Mouse (Mus musculus): Measurements from ENCODE around the gene Fabp2. TPM values are rescaled to one million over a fixed set of nuclear protein-coding genes. Genes with fewer than 3 reads are reported as not detected.

Gene Fabp2
- polyA plus RNA-seq, 1 experiment, result 0.18 TPM

- H3K4me3 ChIP-seq (ENCODE audit: control insufficient read depth, insufficient read depth, low read length), result no peak overlapping the region
- H3K27ac ChIP-seq (ENCODE audit: control insufficient read depth, insufficient read depth, low read length), result no peak overlapping the region
- 100% methylated on average over 1 of the region's 1 CpGs for WGBS
- TF ChIP-seq POLR2A (IDR thresholded peaks at IDR 0.05; ENCODE audit: control insufficient read depth, extremely low read depth, insufficient read depth, low read length, poor library complexity) (no peak), CTCF (IDR thresholded peaks at IDR 0.05; ENCODE audit: borderline replicate concordance, control insufficient read depth, extremely low read depth, insufficient read depth, low read length, poor library complexity) (no peak)
- DNase-seq, result no peak
- no peaks in the 10 kb centered on the region for H3K36me3 ChIP-seq (ENCODE audit: control insufficient read depth, insufficient read depth, low read length)
- H3K27me3 ChIP-seq (ENCODE audit: control insufficient read depth, insufficient read depth, low read length), result no peaks in the 10 kb centered on the region
- no peaks in the 10 kb centered on the region for H3K4me1 ChIP-seq (replicated peaks; ENCODE audit: control insufficient read depth, insufficient read depth, low read length)
These were observed 26.6 kb upstream of the Fabp2 start for GRCm38 (mm10) chr3:122868270-122868669.

- 84% methylated on average over 1 of the region's 1 CpGs for WGBS
- Histone ChIP-seq H3K4me3 (ENCODE audit: control insufficient read depth, insufficient read depth, low read length) (no peak overlapping the region), H3K27me3 (ENCODE audit: control insufficient read depth, insufficient read depth, low read length) (no peaks in the 10 kb centered on the region), H3K36me3 (ENCODE audit: control insufficient read depth, insufficient read depth, low read length) (no peaks in the 10 kb centered on the region), H3K27ac (ENCODE audit: control insufficient read depth, insufficient read depth, low read length) (no peak overlapping the region), H3K4me1 (replicated peaks; ENCODE audit: control insufficient read depth, insufficient read depth, low read length) (no peaks in the 10 kb centered on the region)
- no peak for DNase-seq
- TF ChIP-seq CTCF (IDR thresholded peaks at IDR 0.05; ENCODE audit: borderline replicate concordance, control insufficient read depth, extremely low read depth, insufficient read depth, low read length, poor library complexity) (no peak), POLR2A (IDR thresholded peaks at IDR 0.05; ENCODE audit: control insufficient read depth, extremely low read depth, insufficient read depth, low read length, poor library complexity) (no peak)
These were observed 23.3 kb upstream of the Fabp2 start for GRCm38 (mm10) chr3:122871596-122871995.

GRCm38 (mm10) chr3:122876870-122877269 is 18.0 kb upstream of the Fabp2 start:
- no peaks in the 10 kb centered on the region for H3K27me3 ChIP-seq (ENCODE audit: control insufficient read depth, insufficient read depth, low read length)
- no peak overlapping the region for H3K27ac ChIP-seq (ENCODE audit: control insufficient read depth, insufficient read depth, low read length)
- TF ChIP-seq POLR2A (IDR thresholded peaks at IDR 0.05; ENCODE audit: control insufficient read depth, extremely low read depth, insufficient read depth, low read length, poor library complexity), result no peak
- TF ChIP-seq CTCF (IDR thresholded peaks at IDR 0.05; ENCODE audit: borderline replicate concordance, control insufficient read depth, extremely low read depth, insufficient read depth, low read length, poor library complexity), result no peak
- 92% methylated on average over 2 of the region's 2 CpGs for WGBS
- no peak overlapping the region for H3K4me3 ChIP-seq (ENCODE audit: control insufficient read depth, insufficient read depth, low read length)
- DNase-seq, result no peak
- H3K4me1 ChIP-seq (replicated peaks; ENCODE audit: control insufficient read depth, insufficient read depth, low read length), result no peaks in the 10 kb centered on the region
- H3K36me3 ChIP-seq (ENCODE audit: control insufficient read depth, insufficient read depth, low read length), result no peaks in the 10 kb centered on the region

- Histone ChIP-seq H3K27me3 (ENCODE audit: control insufficient read depth, insufficient read depth, low read length) (no peaks in the 10 kb centered on the region), H3K4me1 (replicated peaks; ENCODE audit: control insufficient read depth, insufficient read depth, low read length) (no peaks in the 10 kb centered on the region), H3K36me3 (ENCODE audit: control insufficient read depth, insufficient read depth, low read length) (no peaks in the 10 kb centered on the region), H3K27ac (ENCODE audit: control insufficient read depth, insufficient read depth, low read length) (no peak overlapping the region), H3K4me3 (ENCODE audit: control insufficient read depth, insufficient read depth, low read length) (no peak overlapping the region)
- 97% methylated on average over 3 of the region's 3 CpGs for WGBS
- TF ChIP-seq CTCF (IDR thresholded peaks at IDR 0.05; ENCODE audit: borderline replicate concordance, control insufficient read depth, extremely low read depth, insufficient read depth, low read length, poor library complexity), result no peak
- DNase-seq, result no peak
These were observed 17.3 kb upstream of the Fabp2 start for GRCm38 (mm10) chr3:122877543-122877942.

- Histone ChIP-seq H3K27ac (ENCODE audit: control insufficient read depth, insufficient read depth, low read length) (no peak overlapping the region), H3K27me3 (ENCODE audit: control insufficient read depth, insufficient read depth, low read length) (no peaks in the 10 kb centered on the region), H3K4me3 (ENCODE audit: control insufficient read depth, insufficient read depth, low read length) (no peak overlapping the region), H3K4me1 (replicated peaks; ENCODE audit: control insufficient read depth, insufficient read depth, low read length) (no peaks in the 10 kb centered on the region), H3K36me3 (ENCODE audit: control insufficient read depth, insufficient read depth, low read length) (no peaks in the 10 kb centered on the region)
- DNase-seq, result no peak
- WGBS, result 93% methylated on average over 8 of the region's 8 CpGs
- no peak for TF ChIP-seq CTCF (IDR thresholded peaks at IDR 0.05; ENCODE audit: borderline replicate concordance, control insufficient read depth, extremely low read depth, insufficient read depth, low read length, poor library complexity)
- TF ChIP-seq POLR2A (IDR thresholded peaks at IDR 0.05; ENCODE audit: control insufficient read depth, extremely low read depth, insufficient read depth, low read length, poor library complexity), result no peak
These were observed 16.1 kb upstream of the Fabp2 start for GRCm38 (mm10) chr3:122878705-122879315.

GRCm38 (mm10) chr3:122887505-122888301 is 7.2 kb upstream of the Fabp2 start:
- DNase-seq, result no peak
- TF ChIP-seq CTCF (IDR thresholded peaks at IDR 0.05; ENCODE audit: borderline replicate concordance, control insufficient read depth, extremely low read depth, insufficient read depth, low read length, poor library complexity), result no peak
- no peak for TF ChIP-seq POLR2A (IDR thresholded peaks at IDR 0.05; ENCODE audit: control insufficient read depth, extremely low read depth, insufficient read depth, low read length, poor library complexity)
- H3K27me3 ChIP-seq (ENCODE audit: control insufficient read depth, insufficient read depth, low read length), result no peaks in the 10 kb centered on the region
- WGBS, result 91% methylated on average over 4 of the region's 4 CpGs
- H3K36me3 ChIP-seq (ENCODE audit: control insufficient read depth, insufficient read depth, low read length), result no peaks in the 10 kb centered on the region
- H3K4me3 ChIP-seq (ENCODE audit: control insufficient read depth, insufficient read depth, low read length), result no peak overlapping the region
- H3K4me1 ChIP-seq (replicated peaks; ENCODE audit: control insufficient read depth, insufficient read depth, low read length), result no peaks in the 10 kb centered on the region
- no peak overlapping the region for H3K27ac ChIP-seq (ENCODE audit: control insufficient read depth, insufficient read depth, low read length)
